Mouse (Mus musculus) small intestine, adult 2 months (tissue): Measurements from ENCODE around the gene Gm5129.

Experiments
- CTCF ChIP-seq: fragments of 200-500 bp; IDR thresholded peaks from 2 replicates; pipeline ENCODE4 v1.5.1; 2012; ENCODE audit warnings: low read depth, mild to moderate bottlenecking, control low read depth, inconsistent platforms, low read length, moderate library complexity, mixed read lengths; ENCODE audit not compliant: insufficient replicate concordance, insufficient read length; ENCODE audit errors: extremely low read depth
- POLR2A ChIP-seq: fragments of 200-500 bp; IDR thresholded peaks from 2 replicates; pipeline ENCODE4 v1.6.1; 2012; ENCODE audit warnings: low read depth, mild to moderate bottlenecking, control low read depth, inconsistent platforms, low read length, moderate library complexity

DNA sequence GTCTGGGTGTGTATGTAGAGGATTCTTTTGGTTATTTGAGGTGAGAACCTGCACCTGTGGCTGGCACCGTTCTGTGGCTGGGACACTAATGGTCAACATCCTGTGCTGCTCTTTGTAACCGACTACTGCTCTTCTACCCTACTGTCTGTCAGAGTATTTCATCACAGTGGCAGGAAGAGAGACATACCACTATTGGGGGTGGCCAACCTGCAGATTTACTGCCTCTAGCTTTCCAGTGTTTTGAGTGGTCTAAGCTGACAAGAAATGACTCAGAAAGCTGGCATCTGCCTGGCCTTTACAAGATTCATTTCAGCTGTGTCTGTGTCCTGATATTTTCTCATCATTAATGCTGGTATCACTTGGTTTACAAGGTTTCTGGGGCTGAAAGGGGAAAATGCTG, 36.3 kb upstream of the Gm5129 start:
- TF ChIP-seq CTCF (no peak), POLR2A (no peak)
